ENCODE assay signal across 17 mouse cellular contexts in genomic region chr12:104243307-104243706, GRCm38 (mm10). TPM values are rescaled to one million over a fixed set of nuclear protein-coding genes. Genes with fewer than 3 reads are reported as not detected.
"Had no signal": no experiment of that assay in that cellular context is flagged by ENCODE, and none has a peak within 500 bp of the region (broad histone marks: within the 10 kb centered on the region; RNA-seq: fewer than 3 reads in every experiment).

No protein-coding gene starts in this region.

- H3K9ac ChIP-seq: limb, embryonic 15.5 days; liver, embryonic 12.5 days; midbrain, embryonic 13.5 days had no signal

- H3K27me3 ChIP-seq: limb, embryonic 15.5 days; liver, embryonic 12.5 days; midbrain, embryonic 13.5 days had no signal

- H3K4me2 ChIP-seq: limb, embryonic 15.5 days; liver, embryonic 12.5 days; midbrain, embryonic 13.5 days had no signal

- H3K4me1 ChIP-seq: liver, embryonic 12.5 days had no signal

- H3K36me3 ChIP-seq: limb, embryonic 15.5 days; liver, embryonic 12.5 days; midbrain, embryonic 13.5 days had no signal

- H3K9me3 ChIP-seq: limb, embryonic 15.5 days; liver, embryonic 12.5 days; midbrain, embryonic 13.5 days had no signal

- DNase-seq: kidney, adult 8-10 months; kidney, postnatal 25 days; layer of hippocampus, postnatal 36 days; right cerebral cortex, adult 18-20 months; spleen, adult 18-20 months; thymus, adult 18-20 months; thymus, postnatal 14 days had no signal

- H3K27ac ChIP-seq: limb, embryonic 15.5 days; liver, embryonic 12.5 days; midbrain, embryonic 13.5 days had no signal

- H3K4me3 ChIP-seq: limb, embryonic 15.5 days; liver, embryonic 12.5 days; midbrain, embryonic 13.5 days had no signal

- ATAC-seq: liver, embryonic 12.5 days; midbrain, embryonic 13.5 days had no signal

RNA-seq across cellular contexts. Expression of gene Serpina3g, which starts 7.3 kb away (rescaled TPM):
- total RNA-seq: left cerebral cortex, postnatal 25 days had no signal

RNA-seq across cellular contexts. Expression of gene Serpina3i, which starts 19.6 kb away (rescaled TPM):
- total RNA-seq: left cerebral cortex, postnatal 25 days; megakaryocyte progenitor cell, adult 5-6 weeks had no signal
- polyA plus RNA-seq: limb, embryonic 11.5 days; midbrain, embryonic 13.5 days; midbrain, postnatal 0 days; stomach, embryonic 14.5 days had no signal

RNA-seq across cellular contexts. Expression of gene Serpina3f, which starts 29.0 kb away (rescaled TPM):
- total RNA-seq: left cerebral cortex, adult 8-10 months; left cerebral cortex, postnatal 25 days had no signal
- polyA plus RNA-seq: limb, embryonic 11.5 days; limb, embryonic 15.5 days; neural tube, embryonic 14.5 days had no signal
